Mouse (Mus musculus): ENCODE measurements around the gene Icam5. TPM values are rescaled to one million over a fixed set of nuclear protein-coding genes. Genes with fewer than 3 reads are reported as not detected.

The Icam5 gene
- total RNA-seq (2023), result not detected

GRCm38 (mm10) chr9:21031896-21032351 lies at the start of gene Icam5:
Icam5 (plus strand) TSS chr9:21032073.

GRCm38 (mm10) chr9:21002627-21003551 lies 29.0 kb upstream of the Icam5 start, which contains the start of gene Mrpl4:
Mrpl4 (plus strand) TSS chr9:21002738.

GRCm38 (mm10) chr9:21015571-21016130 lies 16.2 kb upstream of the Icam5 start, which contains the start of gene Icam1:
Icam1 (plus strand) TSS chr9:21015985.

GRCm38 (mm10) chr9:21029291-21030054 lies 2.4 kb upstream of the Icam5 start, which contains the start of gene Icam4:
Icam4 (plus strand) TSS chr9:21029373.

GRCm38 (mm10) chr9:21067006-21067684 lies 35.3 kb downstream of the Icam5 start, which contains the start of gene Zglp1:
Zglp1 (minus strand) TSS chr9:21067093.

GRCm38 (mm10) chr9:21073044-21073840 lies 41.4 kb downstream of the Icam5 start, which contains the start of the genes Gm49373 and Fdx1l:
Gm49373 (minus strand) TSS chr9:21073096.
Fdx1l (minus strand) TSS chr9:21073614.

Other genes starting within 250 kb of the Icam5 start
- 1 to 10 TPM in 1 of 2 experiments, under 1 TPM in 1; 0.60 to 1.1 TPM for gene Col5a3, start 217.0 kb upstream of the Icam5 start, total RNA-seq (2023)
- gene Rdh8, start 213.6 kb upstream of the Icam5 start, total RNA-seq (2023), result not detected
- gene A230050P20Rik, start 163.4 kb upstream of the Icam5 start, total RNA-seq (2023), result 1 to 10 TPM; 5.6 to 6.5 TPM
- gene Angptl6, start 152.3 kb upstream of the Icam5 start, total RNA-seq (2023), result 1 to 10 TPM in 1 of 2 experiments, under 1 TPM in 1; 0.22 to 1.0 TPM
- 10 to 100 TPM; 25.9 to 32.1 TPM for gene Ppan, start 143.9 kb upstream of the Icam5 start, total RNA-seq (2023)
- 10 to 100 TPM; 74.2 to 83.2 TPM for gene Eif3g, start 133.4 kb upstream of the Icam5 start, total RNA-seq (2023)
- gene Dnmt1, start 72.2 kb upstream of the Icam5 start, total RNA-seq (2023), result 100 to 1,000 TPM; 108 to 111 TPM
- gene S1pr2, start 55.3 kb upstream of the Icam5 start, total RNA-seq (2023), result 1 to 10 TPM; 5.7 to 7.9 TPM
- 10 to 100 TPM; 31.9 to 42.1 TPM for gene Mrpl4, start 29.3 kb upstream of the Icam5 start, total RNA-seq (2023)
- 10 to 100 TPM; 16.2 to 16.3 TPM for gene Icam1, start 16.1 kb upstream of the Icam5 start, total RNA-seq (2023)
- gene Icam4, start 2.7 kb upstream of the Icam5 start, total RNA-seq (2023), result 1 to 10 TPM; 2.4 to 4.5 TPM
- gene Zglp1, start 35.0 kb downstream of the Icam5 start, total RNA-seq (2023), result not detected
- under 1 TPM; 0.22 to 0.29 TPM for gene Gm49373, start 41.0 kb downstream of the Icam5 start, total RNA-seq (2023)
- 1 to 10 TPM; 6.5 to 6.9 TPM for gene Fdx1l, start 41.5 kb downstream of the Icam5 start, total RNA-seq (2023)
- 1 to 10 TPM; 1.5 to 2.5 TPM for gene Gm38431, start 59.9 kb downstream of the Icam5 start, total RNA-seq (2023)
- gene Raver1, start 59.9 kb downstream of the Icam5 start, total RNA-seq (2023), result 10 to 100 TPM; 49.1 to 62.5 TPM
- gene Tyk2, start 99.2 kb downstream of the Icam5 start, total RNA-seq (2023), result 10 to 100 TPM; 40.0 to 51.1 TPM
- gene Cdc37, start 117.9 kb downstream of the Icam5 start, total RNA-seq (2023), result 10 to 100 TPM; 69.5 to 82.3 TPM
- gene Pde4a, start 133.6 kb downstream of the Icam5 start, total RNA-seq (2023), result 1 to 10 TPM; 5.0 to 7.1 TPM
- gene Keap1, start 207.3 kb downstream of the Icam5 start, total RNA-seq (2023), result 10 to 100 TPM; 27.2 to 28.5 TPM
- 1 to 10 TPM; 2.2 to 2.4 TPM for gene S1pr5, start 216.4 kb downstream of the Icam5 start, total RNA-seq (2023)
- gene Atg4d, start 233.2 kb downstream of the Icam5 start, total RNA-seq (2023), result 10 to 100 TPM; 45.6 to 49.8 TPM